Mouse (Mus musculus) embryo, embryonic 11.5 days (tissue): ENCODE results near the gene Rab10.

Source experiments
- DNase-seq: peaks from one replicate; pipeline ENCODE4 v3.0.0-alpha.2; 2012; ENCODE audit warnings: low read depth, low spot score

Rab10 gene

GRCm38 (mm10) chr12:3236831-3237681 lies 72.7 kb downstream of the Rab10 start:
- DNase-seq = no peak

- DNase-seq = no peak
These were observed 73.6 kb downstream of the Rab10 start for GRCm38 (mm10) chr12:3236163-3236641.

- DNase-seq = peak; percentile 87
These were observed 74.1 kb downstream of the Rab10 start for GRCm38 (mm10) chr12:3235646-3236161.

GRCm38 (mm10) chr12:3235124-3235631 lies 74.6 kb downstream of the Rab10 start:
- peak; percentile 88 for DNase-seq

GRCm38 (mm10) chr12:3234061-3234460 lies 75.7 kb downstream of the Rab10 start:
- DNase-seq = no peak

- no peak for DNase-seq
These were observed 86.4 kb downstream of the Rab10 start for GRCm38 (mm10) chr12:3223352-3223751.

- no peak for DNase-seq
These were observed 99.6 kb downstream of the Rab10 start for GRCm38 (mm10) chr12:3210181-3210580.

GRCm38 (mm10) chr12:3209163-3209562 lies 100.6 kb downstream of the Rab10 start:
- DNase-seq = no peak
